Mouse (Mus musculus): Measurements from ENCODE around the gene Olfr1297.

Gene Olfr1297

GRCm38 (mm10) chr2:111626397-111626796, at the start of gene Olfr1297:
Gene Olfr1297, minus strand, starts transcription at chr2:111626497.
- DNase-seq (ENCODE audit: low spot score in 2 of 2): no peak

- no peak for DNase-seq (ENCODE audit: low spot score in 2 of 2)
Measured at GRCm38 (mm10) chr2:111661119-111661518, 34.8 kb upstream of the Olfr1297 start, which contains the start of gene Olfr1299. Gene Olfr1299, plus strand, starts transcription at chr2:111661419.

- DNase-seq (ENCODE audit: low spot score in 2 of 2): no peak
Measured at GRCm38 (mm10) chr2:111649101-111649500, 22.8 kb upstream of the Olfr1297 start, which contains the start of gene Olfr1298. Gene Olfr1298, minus strand, starts transcription at chr2:111649201.

- DNase-seq (ENCODE audit: low spot score in 2 of 2): no peak
Measured at GRCm38 (mm10) chr2:111569581-111569980, 56.7 kb downstream of the Olfr1297 start, which contains the start of gene Olfr1295. Gene Olfr1295, minus strand, starts transcription at chr2:111569681.
